Mouse (Mus musculus) liver, postnatal 0 days (tissue): ENCODE measurements around the gene Smox.

Source experiments
- CTCF ChIP-seq: sonication (generic); IDR thresholded peaks from 2 replicates; pipeline ENCODE4 v1.5.1; 2016; ENCODE audit warnings: antibody characterized with exemption, low read depth
- EP300 ChIP-seq: IDR thresholded peaks from 2 replicates; pipeline ENCODE4 v1.6.1; 2016; ENCODE audit warnings: antibody characterized with exemption, low read depth, mild to moderate bottlenecking

- no peak for TF ChIP-seq CTCF
- no peak for TF ChIP-seq EP300
Measured at GRCm38 (mm10) chr2:131552736-131553400, 61.6 kb downstream of the Smox start.
